Mouse (Mus musculus) adrenal gland, adult 18-20 months (tissue): ENCODE results near the gene Serpinb1c. TPM values are rescaled to one million over a fixed set of nuclear protein-coding genes. Genes with fewer than 3 reads are reported as not detected.
"Not testable (repeated sequence)": the region's sequence is repeated elsewhere in the genome, so short reads cannot be mapped to it uniquely, and the experiment has no call there.

Source experiments
- DNase-seq, 2 experiments: peaks; one replicate each; pipeline ENCODE4 v3.0.0; 2021 to 2022; ENCODE audit warnings: low spot score in 2 of 2
- long read RNA-seq, 2 experiments: library from polyadenylated mRNA; stranded (forward); transcript quantifications; one replicate each; pipeline ENCODE4 v2.0.0; 2021
- total RNA-seq, 2 experiments: library from RNA; stranded (reverse); gene quantifications; 1 replicate in 1 of 2; 2 replicates in 1 of 2; pipeline ENCODE4 v1.2.3; 2021

Serpinb1c gene
- not detected for total RNA-seq
- long read RNA-seq, experiment 1: 0 reads
- long read RNA-seq, experiment 2: 0 reads

DNA sequence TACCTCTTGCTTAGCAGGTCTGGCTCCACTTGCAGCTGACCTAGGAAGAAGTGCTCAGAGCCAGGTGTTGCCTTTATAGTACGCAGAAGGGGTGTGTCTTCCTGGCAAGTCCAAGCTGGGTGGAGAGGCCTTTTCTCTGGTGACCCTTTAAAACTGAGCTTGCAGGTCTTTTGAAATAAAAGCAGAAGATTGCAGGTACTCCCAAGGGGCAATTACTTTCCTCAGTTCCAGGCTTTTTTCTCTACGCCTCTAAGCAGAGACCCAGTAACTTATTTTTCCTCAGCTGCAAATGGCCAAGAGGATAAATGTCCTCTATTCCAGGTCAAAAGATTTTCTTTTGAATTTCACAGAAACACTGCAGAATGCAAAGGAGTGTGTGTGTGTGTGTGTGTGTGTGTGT lies at the start of gene Serpinb1c:
Gene Serpinb1c (minus strand): TSS at position 101 of the 400 bp plus-strand sequence.
- no peak for DNase-seq

DNA sequence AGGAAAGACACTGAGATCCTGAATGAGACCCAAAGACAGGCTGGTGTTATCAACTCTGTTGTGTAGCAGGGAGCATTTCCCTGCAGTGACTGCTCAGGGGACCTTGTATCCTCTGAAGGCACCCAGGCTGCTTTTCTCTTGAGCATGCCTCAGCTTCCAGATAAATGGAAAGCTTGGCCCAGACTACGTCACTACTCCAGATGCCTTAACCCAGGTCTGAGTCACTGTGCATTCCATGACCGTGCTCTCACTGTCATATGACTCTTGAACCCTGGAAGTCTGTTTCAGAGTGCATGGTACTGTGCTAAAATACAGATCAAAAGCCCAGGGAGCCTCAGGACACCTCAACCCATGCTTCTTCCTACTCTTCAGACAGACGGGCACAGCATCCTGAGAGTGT lies 41.2 kb upstream of the Serpinb1c start:
- not testable (repeated sequence) for DNase-seq

DNA sequence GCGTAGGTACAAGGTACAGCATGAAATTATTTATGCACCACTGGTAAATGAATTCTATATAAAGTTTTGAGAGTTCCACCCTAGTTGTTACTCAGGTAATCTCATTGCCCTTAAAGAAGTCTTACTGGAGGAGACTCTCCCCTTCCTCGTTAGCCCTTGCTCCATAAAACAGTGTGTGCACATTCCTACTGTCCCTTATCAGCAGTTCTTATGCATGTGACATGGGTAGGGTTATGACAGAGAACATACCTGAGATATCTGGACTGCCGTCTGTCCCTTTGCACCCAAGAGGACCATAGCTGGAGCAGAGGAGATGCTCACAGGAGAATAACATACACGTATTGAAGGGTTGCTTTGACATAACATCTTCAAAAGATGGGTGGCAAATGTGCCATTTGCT lies 40.3 kb upstream of the Serpinb1c start:
- DNase-seq: not testable (repeated sequence)

DNA sequence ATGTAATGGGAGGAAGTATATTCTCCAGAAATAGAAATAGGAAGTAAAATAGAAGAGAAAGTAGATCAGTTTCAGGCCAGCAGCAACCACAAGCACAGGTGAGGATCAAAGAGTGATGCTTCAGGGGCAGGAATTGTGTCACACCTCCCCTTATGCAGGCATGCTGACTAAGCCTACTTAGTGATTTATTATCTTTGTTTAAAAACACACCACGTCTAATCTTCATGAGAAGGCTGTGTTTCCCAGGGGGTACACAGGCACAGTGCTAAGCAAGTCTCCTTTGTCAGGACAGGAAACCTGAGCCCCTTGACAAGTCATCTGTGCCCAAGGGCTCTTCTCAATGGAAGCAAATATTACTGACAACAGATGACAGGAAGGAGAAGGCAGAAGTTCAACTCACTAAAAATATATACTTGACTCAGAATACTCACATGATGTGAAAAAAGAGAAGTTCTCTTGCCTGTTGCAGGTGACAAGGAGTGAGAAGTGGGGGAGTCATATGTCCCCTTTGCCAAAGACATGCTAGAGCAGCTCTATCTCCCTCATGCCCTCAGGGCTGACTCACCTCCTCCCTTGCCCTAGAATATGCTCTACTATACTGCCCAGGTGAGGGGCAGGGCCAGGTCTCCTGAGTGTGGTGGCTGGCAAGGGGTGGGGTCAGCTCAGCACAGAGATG lies 36.8 kb upstream of the Serpinb1c start:
- DNase-seq: no peak

DNA sequence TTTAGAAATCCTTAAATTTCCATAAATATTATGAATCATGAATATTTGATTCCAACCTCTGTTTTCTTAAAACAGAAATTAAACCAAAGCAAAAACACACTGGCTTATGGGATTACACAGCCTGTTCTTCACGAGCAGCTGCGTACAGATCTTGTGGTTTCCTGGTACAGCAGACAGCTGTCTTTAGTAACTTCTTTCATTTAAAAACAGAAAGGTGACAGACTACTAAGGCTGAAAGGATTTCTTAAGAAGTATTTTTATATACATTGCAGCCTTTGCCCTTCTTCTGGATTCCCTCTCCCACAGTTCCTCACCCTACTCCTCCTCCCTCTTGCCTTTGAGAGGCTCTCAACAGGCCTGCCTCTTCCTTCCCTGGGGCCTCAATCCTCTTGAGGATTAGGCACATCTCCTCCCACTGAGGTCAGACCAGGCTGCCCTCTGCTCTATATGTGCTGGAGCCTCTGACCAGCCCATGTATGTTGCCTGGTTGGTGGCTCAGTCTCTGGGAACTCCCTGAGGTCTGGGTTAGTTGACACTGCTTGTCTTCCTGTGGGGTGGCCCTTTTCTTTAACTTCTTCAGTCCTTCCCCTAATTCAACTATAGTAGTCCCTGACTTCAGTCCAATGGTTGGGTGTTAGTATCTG lies 31.2 kb upstream of the Serpinb1c start:
- DNase-seq: no peak

DNA sequence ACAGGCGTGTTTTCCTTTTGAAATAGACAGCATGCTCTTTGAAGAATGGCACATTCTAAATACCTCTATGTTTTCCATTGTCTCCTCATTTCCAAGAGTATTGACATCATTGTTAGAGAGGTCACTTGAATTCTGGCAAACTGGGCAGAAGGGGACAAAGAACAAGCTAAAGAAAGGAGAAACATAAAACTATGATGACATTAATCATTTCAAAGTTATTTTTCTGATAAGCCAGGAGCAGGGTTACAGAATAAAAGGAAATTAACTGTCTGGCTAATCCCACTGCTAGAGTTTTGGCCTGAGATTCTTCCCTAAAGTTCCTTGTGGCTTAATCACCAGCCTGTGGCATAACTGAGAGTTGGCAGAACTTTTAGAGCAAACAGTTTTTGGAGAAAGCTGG lies 29.2 kb upstream of the Serpinb1c start:
- no peak for DNase-seq

DNA sequence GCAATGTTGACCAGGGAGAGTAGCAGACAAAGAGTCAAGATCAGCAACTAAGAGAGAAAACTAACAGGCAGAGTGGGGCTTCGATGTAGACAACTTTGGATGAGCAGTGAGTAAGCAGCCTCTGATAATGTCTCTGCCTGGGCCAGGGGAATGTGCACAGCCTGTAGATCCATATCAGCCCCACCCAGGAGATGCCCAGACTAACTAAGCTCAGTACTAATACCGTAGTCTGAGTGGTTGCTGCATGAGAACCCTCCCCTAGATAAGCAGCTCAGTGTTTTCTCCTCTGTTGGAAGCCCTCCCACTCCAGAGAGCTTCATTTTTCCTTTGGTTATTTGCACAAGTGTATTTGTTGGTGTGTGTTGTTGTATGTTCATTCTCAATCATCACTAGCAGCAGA lies 28.6 kb upstream of the Serpinb1c start:
- DNase-seq: no peak

DNA sequence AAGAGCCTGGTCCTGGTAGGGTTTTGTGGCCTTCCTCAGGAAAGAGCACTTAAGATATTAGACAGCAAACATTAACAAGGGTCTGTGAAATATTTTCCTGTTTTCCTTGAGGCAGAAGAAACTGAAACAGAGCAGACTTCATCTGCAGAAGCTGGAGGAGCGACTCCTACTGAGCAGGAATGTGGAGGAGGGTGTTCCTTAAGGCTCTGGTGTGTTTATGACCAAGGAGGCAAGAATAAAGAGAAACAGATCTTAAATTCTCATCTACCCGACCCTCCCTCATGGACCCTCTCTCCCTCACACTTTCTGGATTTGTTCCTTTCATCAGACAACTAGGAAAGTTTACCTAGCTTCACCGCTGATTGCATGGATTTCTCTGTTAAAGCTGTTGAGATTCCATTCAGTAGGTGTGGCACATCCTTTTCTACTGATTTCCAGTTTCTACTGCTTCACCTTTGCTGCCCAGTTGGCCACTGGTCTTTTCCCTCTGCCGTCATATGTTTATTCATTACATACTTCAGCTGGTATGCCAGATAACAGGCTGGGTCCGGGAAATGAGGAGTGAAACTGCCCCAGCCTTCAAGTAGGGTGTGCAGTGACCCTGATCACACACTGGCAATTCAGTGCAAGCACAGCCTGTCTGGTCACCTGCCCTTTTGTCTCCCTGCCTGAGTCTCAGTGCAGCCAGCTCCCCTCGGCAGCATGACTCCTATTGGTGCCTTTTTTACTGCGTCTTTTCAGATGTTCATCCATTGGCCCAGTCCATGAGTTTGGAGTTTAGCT lies 26.8 kb upstream of the Serpinb1c start:
- no peak for DNase-seq

DNA sequence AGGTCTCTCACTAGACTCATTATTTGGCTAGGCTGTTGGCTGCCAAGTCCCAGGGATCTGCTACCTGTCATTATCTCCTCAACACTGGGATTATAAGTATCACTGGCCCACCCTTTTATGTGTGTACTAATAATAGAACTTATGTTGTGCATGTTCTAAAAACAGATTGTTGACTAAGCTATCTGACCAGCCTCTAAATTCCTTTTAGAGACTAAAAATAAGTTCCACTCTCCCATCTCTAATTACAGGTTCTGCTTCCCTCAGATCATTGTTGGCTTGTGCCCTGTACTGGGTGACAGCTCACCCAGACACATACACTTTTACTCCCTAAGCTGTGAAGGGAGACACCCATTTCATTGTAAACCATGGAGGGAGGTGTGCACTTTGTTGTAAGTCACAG lies 24.6 kb upstream of the Serpinb1c start:
- no peak for DNase-seq

DNA sequence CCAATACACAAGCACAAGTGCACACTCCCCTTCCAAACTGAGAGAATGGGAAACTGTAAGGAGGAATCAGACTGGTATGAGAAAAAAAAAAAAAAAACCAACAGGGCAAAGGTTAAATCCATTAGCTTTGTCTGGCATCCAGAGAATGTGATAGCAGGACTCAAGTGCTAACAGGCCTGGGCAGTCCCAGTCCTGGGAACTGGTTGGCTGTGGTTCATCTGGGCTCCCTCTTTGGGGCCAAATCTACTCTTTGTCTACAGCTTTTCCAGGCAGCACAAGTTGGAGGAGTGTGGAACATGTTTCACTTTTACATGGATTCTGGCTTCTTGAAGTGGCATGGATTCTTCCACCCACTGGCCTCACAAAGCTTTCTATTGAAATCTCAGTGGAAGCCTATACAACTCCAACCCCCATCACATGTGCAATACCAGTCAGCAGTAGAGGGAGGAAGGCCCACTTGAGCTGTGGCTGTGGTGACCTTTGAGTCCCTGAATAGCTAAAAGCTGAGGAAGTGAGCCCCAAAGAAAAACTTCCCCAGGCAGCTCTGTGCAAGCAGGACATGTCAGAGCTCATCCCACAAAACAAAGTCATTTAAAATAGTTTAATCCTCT lies 14.9 kb upstream of the Serpinb1c start:
- no peak for DNase-seq

DNA sequence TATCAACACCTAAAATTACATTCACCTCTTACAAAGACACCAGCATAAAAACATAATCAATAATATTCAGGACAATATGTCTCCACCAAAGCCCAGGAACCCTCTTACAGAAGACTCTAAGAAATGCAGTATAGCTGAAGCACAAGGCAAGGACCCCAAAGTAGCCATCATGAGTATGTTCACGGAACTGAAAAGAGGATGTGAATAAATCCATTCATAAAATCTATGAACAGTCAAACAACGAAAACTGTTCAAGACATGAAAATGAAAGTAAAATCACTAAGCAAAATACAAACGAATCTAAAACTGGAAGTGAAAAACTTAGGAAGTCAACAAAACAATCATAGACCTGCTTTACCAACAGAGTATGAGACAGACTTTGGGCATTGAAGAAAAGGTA lies 10.2 kb upstream of the Serpinb1c start:
- no peak for DNase-seq

DNA sequence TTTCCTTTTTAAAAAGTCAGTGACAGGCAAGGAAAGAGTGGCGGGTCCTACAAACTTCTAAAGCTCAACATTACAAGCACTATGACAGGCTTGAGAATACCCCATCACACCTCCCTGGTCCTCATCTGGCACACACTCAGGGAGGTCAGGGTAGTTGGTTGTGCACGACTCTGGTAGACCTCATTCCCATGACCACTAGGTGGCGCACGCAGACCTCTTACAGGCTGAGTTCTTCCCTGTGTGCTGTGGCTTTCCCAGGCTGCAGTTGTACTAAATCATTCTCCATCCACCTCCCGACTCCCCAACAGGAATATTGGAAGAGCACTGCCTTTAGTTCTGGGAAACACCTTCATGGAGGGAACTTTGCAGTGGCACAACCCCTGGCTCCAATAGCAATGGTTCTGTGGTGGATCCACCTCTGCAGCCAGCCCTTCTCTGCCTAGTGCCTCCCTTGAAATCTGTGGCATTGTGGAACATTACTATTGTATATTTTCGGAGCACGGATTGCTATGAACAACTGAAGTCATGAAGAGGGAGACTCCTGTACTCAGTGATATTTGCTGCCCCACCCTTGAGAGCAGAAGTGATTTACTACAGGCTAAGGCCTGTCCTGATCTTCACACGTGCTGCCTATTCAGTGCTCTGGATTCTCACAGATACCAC lies 5.3 kb upstream of the Serpinb1c start:
- peak; percentile 94 to 95 for DNase-seq

DNA sequence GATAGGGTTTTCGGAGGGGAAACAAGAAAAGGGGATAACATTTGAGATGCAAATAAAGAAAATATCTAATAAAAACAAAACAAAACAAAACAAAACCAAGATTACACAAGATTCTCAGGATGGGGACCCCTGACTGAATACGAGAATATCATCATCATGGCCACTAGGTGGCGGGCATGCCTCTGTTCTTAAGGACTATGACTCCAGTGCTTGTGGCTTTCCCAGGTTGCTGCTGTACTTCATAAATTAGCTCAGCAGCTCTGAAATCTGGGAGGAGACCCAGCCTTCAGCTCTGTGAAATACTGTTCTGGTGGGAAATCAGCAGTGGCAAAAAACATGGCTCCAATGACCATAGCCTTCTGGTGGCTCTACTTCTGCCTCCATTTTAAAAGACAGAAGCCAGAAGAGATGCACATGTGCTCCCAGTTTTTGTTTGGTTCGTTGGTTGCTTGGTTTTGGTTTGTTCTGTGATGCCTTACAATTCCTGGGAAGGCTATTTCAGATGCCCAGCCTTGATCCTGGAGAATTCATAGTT lies 4.5 kb upstream of the Serpinb1c start:
- peak; percentile 28 to 49 for DNase-seq

DNA sequence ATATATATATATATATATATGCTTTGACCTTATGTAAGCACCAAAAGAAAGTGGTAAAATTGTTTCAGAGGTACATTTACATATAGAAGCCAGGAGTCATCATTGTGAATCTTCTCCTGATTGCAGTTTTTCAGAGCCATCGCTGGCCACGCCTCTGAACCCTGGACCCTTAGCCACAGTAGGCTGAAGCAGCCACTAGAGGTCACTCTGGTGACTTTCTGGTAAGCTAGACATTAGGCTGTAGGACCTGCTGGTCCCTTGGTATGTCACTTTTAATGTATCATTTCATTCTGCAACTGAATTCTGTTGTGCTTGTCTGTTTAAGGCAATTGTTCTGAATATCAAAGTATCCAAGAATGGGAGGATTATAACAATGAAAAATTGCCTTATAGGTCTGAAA lies 2.6 kb upstream of the Serpinb1c start:
- peak in 1 of 2 experiments; percentile 46 for DNase-seq

DNA sequence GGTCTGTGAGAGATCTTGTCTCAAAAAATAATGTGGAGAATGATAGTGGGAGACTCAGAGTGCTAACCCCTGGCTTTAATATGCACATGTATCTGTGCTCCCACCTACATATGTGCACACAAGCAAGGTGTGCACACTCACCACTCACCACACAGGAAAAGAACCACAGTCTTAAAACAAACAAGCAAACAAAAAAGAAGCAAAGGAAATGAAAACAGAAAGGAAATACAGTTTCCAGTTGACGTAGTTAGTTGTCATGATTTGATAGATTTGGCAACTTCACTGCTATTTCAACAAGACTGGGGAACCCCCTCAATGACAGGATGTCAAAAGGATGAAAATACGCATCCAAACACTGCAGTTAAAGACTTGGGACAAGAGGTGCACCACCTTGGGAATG lies 1.1 kb upstream of the Serpinb1c start:
- DNase-seq: not testable (repeated sequence)

DNA sequence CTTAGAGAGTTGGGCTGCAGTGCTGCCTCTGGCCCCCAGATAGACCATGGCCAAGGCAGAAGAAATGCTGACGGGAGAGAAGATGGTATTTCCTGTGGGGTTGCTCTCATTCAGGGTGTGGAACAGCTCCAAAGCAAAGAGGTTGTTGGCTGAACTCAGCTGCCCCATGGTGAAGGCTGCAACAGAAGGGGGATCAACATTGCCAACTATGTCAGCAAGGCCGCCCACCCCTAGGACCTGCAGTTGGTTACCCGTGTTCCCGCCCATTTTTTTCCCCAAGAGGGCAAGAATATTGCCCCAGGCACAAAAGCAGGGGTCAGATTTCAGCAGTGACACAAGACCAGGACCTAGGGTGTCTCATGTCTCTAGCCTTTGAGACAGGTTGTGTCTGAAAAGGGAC lies 1.1 kb downstream of the Serpinb1c start:
- DNase-seq: no peak

DNA sequence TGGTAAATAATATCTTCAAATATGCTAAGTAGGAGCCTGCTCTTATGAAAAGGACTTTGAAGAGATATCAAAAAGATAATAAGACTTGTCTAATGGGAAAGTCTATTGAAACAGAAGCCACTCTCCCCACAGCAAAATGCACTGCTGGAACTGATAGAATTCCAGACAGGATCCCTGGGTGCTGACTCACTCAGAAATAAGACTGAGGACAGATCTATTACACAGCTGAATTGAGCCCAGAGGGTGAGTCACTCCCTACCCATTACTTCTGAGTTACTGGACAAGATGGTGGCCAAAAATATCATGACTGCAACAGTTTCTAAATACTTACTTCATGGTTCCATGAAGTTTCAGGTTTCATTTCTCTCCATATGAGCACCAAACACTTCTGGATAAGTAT lies 13.3 kb downstream of the Serpinb1c start:
- DNase-seq: no peak

DNA sequence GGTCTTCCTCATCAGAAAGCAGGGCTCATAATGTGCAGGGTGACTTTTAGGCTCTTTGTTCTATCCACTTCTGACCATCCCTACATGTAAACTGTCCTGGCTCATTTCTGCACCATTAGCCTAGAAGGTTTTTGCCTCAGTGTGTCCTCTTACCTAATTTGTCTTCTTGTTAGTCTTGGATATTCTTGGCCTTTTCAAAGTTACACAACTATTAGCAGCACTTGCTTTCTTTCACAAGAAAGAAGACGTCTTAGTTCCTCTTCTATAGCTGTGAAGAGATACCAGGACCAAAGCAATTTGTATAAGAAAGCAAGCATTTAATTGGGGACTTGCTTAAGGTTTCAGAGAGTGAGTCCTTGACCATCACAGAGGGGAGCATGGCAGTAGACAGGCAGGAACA lies 24.1 kb downstream of the Serpinb1c start:
- no peak for DNase-seq

DNA sequence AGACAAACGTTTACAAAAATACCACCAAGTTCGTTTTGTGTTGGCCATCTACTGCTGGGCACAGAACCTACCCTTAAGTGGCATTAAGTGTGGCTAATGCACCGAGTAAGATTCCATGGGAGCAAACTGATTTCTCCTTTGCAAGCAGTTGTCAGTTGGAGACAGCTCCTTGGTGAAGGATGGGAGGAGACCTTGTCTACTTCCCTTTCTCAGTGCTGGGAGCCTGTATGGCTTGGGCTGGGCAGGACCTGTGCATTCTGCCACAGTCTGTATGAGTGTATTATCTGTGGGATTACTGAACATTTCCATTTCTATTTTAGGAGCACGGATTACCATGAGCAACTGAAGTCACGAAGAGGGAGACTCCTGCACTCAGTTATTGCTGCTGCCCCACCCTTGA lies 29.2 kb downstream of the Serpinb1c start:
- DNase-seq: no peak

DNA sequence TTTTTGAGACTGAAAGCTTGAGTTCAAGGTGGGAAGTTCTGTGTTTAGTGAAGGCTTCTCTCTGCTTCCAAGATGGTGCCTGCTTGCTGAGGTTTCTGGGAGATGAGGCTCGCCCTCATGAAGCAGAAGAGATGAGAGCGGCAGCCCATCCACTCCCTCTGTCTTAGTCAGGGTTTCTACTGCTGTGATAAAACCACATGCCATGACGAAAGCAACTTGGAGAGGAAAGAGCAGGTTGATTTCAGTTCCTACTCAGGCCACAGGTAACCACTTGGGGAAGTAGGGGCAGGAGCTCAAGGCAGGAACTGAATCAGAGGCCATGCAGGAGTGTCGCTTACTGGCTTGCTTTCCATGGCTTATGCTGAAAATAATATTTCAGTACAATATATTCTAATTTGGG lies 29.8 kb downstream of the Serpinb1c start:
- not testable (repeated sequence) for DNase-seq

DNA sequence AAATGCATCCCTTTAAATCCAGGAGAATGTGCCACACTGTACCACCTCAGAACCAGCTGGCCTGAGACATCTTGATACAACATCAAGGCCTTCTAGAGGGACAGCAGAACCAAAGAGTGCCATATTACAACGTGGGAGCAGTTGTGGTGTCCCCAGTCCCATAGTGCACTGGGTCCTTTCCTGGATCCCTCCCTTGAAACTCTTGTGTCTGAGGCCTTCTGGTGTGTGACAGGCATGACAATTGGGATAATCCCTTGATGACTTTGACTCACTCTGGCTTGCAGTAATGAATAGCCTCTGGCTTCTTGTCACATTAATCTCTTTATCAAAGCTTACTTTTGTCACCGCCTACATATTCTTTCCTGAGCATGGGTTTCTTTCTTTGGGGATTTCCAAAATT lies 31.0 kb downstream of the Serpinb1c start:
- DNase-seq: no peak
